Mouse (Mus musculus) limb, embryonic 14.5 days (tissue): ENCODE measurements around the gene Olfr429. TPM values are rescaled to one million over a fixed set of nuclear protein-coding genes. Genes with fewer than 3 reads are reported as not detected.
"Not testable (repeated sequence)": the region's sequence is repeated elsewhere in the genome, so short reads cannot be mapped to it uniquely, and the experiment has no call there.

ENCODE experiments used
- ATAC-seq: fragments of 200-750 bp; cut with Nextera tagmentation; 2 replicates; pipeline ENCODE4 v1.8.0; 2017; ENCODE audit warnings: low read depth, moderate number of reproducible peaks, moderate TSS enrichment; ENCODE audit not compliant: low FRiP score
- DNase-seq: peaks from one replicate; pipeline ENCODE4 v3.0.0-alpha.2; 2015; ENCODE audit warnings: low spot score
- H3K27ac ChIP-seq: fragments of 300-500 bp; sonication (generic); replicated peaks from 2 replicates; pipeline ENCODE4 v1.5.1; 2014; ENCODE audit warnings: low read depth, mild to moderate bottlenecking, low read length, moderate library complexity, mixed read lengths
- H3K27me3 ChIP-seq: fragments of 300-500 bp; sonication (generic); 2 replicates; pipeline ENCODE4 v1.6.1; 2014; ENCODE audit warnings: low read length, mixed read lengths; ENCODE audit not compliant: control insufficient read depth, insufficient read depth
- H3K36me3 ChIP-seq: fragments of 300-500 bp; sonication (generic); 2 replicates; pipeline ENCODE4 v1.6.1; 2014; ENCODE audit warnings: mild to moderate bottlenecking, low read length, moderate library complexity, mixed read lengths; ENCODE audit not compliant: control insufficient read depth, insufficient read depth
- H3K4me1 ChIP-seq: fragments of 300-500 bp; sonication (generic); 2 replicates; pipeline ENCODE4 v1.6.1; 2014; ENCODE audit warnings: antibody characterized with exemption, low read length, mixed read lengths; ENCODE audit not compliant: control insufficient read depth, insufficient read depth
- H3K4me2 ChIP-seq: fragments of 300-500 bp; sonication (generic); replicated peaks from 2 replicates; pipeline ENCODE4 v1.6.1; 2014; ENCODE audit warnings: low read depth, mild to moderate bottlenecking, low read length, moderate library complexity; ENCODE audit not compliant: severe bottlenecking
- H3K4me3 ChIP-seq: fragments of 300-500 bp; sonication (generic); replicated peaks from 2 replicates; pipeline ENCODE4 v1.5.1; 2014; ENCODE audit warnings: low read length
- H3K9ac ChIP-seq: fragments of 300-500 bp; sonication (generic); 2 replicates; pipeline ENCODE4 v1.6.1; 2014; ENCODE audit warnings: mild to moderate bottlenecking, low read depth, low read length, moderate library complexity; ENCODE audit not compliant: severe bottlenecking
- H3K9me3 ChIP-seq: fragments of 300-500 bp; sonication (generic); 2 replicates; pipeline ENCODE4 v1.6.1; 2016; ENCODE audit warnings: low read length; ENCODE audit not compliant: control insufficient read depth
- POLR2A ChIP-seq: fragments of 200-500 bp; IDR thresholded peaks from 2 replicates; pipeline ENCODE4 v1.8.0; 2012; ENCODE audit warnings: inconsistent platforms, mild to moderate bottlenecking, moderate library complexity, borderline replicate concordance; ENCODE audit not compliant: insufficient read depth, insufficient read length; ENCODE audit errors: extremely low read depth
- WGBS: fragments of 180-500 bp; shearing (Covaris S2); extraction: QIAGEN DNeasy Blood & Tissue Kit; methylation state at CpG from one replicate; pipeline ENCODE4 v1.1.7; 2014; 5-methylcytosine and 5-hydroxymethylcytosine counted together
- polyA plus RNA-seq, 2 experiments: library from polyadenylated mRNA; depleted of rRNA in 1 of 2; stranded (reverse) in 1 of 2; unstranded in 1 of 2; fragments of >200 nt; fragmentation: Nextera tagmentation in 1 of 2; extraction: Ambion mirVana in 1 of 2; gene quantifications; 2 replicates each; pipeline versions ENCODE4 v1.2.1 to v1.2.3; 2012 to 2014

Olfr429 gene
- polyA plus RNA-seq (2012; rRNA removed) (not detected in 2 replicates), polyA plus RNA-seq (2014; fragmentation: Nextera tagmentation; extraction: Ambion mirVana) (not detected in 2 replicates)

DNA sequence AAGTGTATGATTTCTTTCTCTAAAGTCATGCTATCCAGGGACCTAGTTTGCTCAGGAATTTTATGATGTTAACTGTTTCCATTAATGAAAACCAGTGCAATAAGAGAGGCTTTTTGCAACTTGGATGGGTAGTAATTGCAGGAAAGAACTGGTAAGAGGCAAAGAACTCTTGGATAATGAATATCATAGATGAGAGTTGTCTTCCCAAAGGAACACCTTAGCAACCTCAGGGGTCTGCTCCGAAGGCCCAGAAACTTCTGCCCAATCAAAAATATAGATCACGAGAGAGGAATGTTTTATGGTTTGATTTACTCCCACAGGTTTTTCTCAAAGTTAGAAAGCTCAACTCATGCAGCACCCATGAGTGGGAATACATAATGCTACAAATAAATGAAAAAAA is at the start of gene Olfr429:
Olfr429 (plus strand) TSS at position 301 of the 400 bp plus-strand sequence.
- Histone ChIP-seq H3K4me2 (no peak within 1 kb of the TSS), H3K27me3 (no peaks in the 10 kb centered on the region), H3K4me3 (no peak within 1 kb of the TSS), H3K36me3 (no peaks in the 10 kb centered on the region), H3K27ac (no peak within 1 kb of the TSS), H3K4me1 (no peaks in the 10 kb centered on the region), H3K9me3 (no peaks in the 10 kb centered on the region), H3K9ac (no peak within 1 kb of the TSS)
- no peak for TF ChIP-seq POLR2A
- DNase-seq: no peak
- no peak for ATAC-seq
- WGBS: 88% methylated on average over 2 of the region's 2 CpGs

DNA sequence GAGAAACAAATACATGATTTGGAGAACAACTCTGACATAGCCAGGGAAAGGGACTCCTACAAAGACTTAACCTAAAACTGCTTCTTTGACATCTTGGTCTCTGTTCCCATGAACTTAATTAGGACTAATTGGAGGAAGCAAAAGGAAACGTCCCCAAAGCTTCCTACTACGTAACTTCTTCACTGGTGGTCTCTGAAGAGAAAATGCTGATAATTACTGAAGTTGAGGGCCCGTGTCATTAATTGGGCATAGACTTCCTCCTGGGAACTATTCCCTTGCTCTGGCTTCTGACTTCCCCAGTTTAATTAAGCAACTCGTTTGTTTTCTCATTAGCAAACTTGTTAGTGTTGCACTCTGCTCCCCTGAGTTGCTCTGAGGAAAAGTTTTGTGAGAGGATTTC is 48.3 kb upstream of the Olfr429 start:
- no peaks in the 10 kb centered on the region for H3K36me3 ChIP-seq
- WGBS: 33% methylated on average over 4 of the region's 4 CpGs
- no peak overlapping the region for H3K4me3 ChIP-seq
- no peak overlapping the region for H3K9ac ChIP-seq
- no peak overlapping the region for H3K27ac ChIP-seq
- no peaks in the 10 kb centered on the region for H3K27me3 ChIP-seq
- H3K4me1 ChIP-seq: no peaks in the 10 kb centered on the region
- no peaks in the 10 kb centered on the region for H3K9me3 ChIP-seq
- no peak for ATAC-seq
- TF ChIP-seq POLR2A: no peak
- no peak for DNase-seq
- no peak overlapping the region for H3K4me2 ChIP-seq

DNA sequence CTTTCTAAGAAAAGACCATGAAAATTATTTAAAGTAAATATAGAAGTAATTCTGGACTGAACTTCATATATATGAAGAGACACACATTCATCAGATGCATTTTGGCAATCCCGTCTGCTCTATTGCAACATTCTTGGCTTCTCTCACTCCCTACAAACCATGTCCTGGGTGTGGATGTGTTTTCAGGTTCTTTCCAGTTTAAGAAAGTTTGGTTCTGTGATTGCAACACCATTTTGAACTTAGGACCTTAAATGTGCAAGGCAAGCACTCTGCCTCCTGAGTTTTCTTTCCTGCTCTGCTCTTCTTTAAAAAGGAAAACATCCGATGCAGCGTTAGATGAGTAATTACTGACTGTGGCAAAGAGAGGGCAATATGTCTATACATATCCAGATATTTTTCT is 45.7 kb upstream of the Olfr429 start:
- no peak for TF ChIP-seq POLR2A
- no peaks in the 10 kb centered on the region for H3K9me3 ChIP-seq
- 89% methylated on average over 3 of the region's 3 CpGs for WGBS
- H3K4me1 ChIP-seq: no peaks in the 10 kb centered on the region
- H3K27me3 ChIP-seq: no peaks in the 10 kb centered on the region
- ATAC-seq (no peak), DNase-seq (no peak)
- H3K36me3 ChIP-seq: no peaks in the 10 kb centered on the region
- no peak overlapping the region for H3K4me2 ChIP-seq
- H3K9ac ChIP-seq: no peak overlapping the region
- H3K27ac ChIP-seq: no peak overlapping the region
- H3K4me3 ChIP-seq: no peak overlapping the region

DNA sequence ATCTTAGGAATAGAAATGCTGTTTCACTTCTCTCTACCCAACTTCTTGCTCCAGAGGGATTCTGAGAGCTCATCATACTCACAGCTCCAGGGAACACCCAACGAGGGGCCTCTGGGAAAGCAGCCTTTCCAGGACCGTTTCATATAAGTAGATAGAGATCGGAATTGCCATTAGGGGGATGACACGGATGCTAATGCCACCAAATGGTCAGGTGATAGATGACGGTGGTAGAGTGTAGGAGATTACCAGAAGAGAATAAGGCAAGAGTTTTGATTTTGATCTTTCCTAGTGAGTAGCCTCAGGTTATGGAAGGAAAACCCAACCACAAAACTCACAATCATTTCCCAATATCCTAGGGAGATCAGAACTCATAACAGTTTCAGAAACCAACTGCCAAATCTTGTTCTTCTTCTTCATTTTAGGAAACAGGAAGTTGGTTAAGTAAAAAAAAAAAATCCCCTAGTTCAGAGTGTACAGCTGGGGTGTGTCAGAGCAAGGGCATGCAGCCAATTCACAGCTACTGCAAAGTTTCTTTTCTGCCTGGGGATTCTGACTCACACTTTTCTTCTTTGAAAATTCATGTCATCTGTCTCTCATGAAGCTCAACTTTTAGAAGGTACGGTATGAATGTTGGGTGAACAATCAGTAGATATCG is 43.5 kb upstream of the Olfr429 start, which contains the start of gene Olfr433:
Olfr433 (plus strand) TSS at position 183 of the 655 bp plus-strand sequence.
- WGBS: 74% methylated on average over 7 of the region's 7 CpGs
- ATAC-seq: no peak
- peak; percentile 5 for DNase-seq

DNA sequence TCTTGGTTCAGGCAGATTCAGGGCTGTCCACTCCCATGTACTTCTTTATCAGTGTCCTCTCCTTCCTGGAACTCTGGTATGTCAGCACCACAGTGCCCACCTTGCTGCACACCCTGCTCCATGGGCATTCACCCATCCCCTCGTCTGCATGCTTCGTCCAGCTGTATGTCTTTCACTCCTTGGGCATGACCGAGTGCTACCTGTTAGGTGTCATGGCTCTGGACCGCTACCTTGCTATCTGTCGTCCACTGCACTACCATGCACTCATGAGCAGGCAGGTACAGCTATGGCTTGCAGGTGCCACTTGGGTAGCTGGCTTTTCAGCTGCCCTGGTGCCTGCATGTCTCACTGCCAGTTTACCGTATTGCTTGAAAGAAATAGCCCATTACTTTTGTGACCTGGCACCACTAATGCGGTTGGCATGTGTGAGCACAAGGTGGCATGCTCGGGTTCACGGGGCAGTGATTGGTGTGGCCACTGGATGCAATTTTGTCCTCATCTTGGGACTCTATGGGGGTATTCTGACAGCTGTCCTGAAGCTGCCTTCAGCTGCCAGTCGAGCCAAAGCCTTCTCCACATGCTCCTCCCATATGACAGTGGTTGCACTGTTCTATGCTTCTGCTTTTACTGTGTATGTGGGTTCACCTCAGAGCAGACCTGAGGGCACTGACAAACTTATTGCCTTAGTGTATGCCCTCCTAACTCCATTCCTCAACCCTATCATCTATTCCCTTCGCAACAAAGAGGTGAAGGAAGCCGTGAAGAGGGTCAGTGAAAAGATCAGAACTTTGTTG is 41.8 kb upstream of the Olfr429 start:
- H3K4me2 ChIP-seq, H3K36me3 ChIP-seq, H3K9ac ChIP-seq, H3K9me3 ChIP-seq, ATAC-seq, H3K27me3 ChIP-seq, H3K27ac ChIP-seq, DNase-seq, H3K4me3 ChIP-seq, H3K4me1 ChIP-seq: not testable (repeated sequence)
- WGBS: 89% methylated on average over 12 of the region's 12 CpGs

More for the DNA sequence above, 43.5 kb upstream of the Olfr429 start, which contains the start of gene Olfr433:
- no peak for TF ChIP-seq POLR2A
- Histone ChIP-seq H3K4me2 (no peak within 1 kb of the TSS), H3K9ac (no peak within 1 kb of the TSS), H3K4me3 (no peak within 1 kb of the TSS), H3K27ac (no peak within 1 kb of the TSS), H3K36me3 (no peaks in the 10 kb centered on the region), H3K4me1 (no peaks in the 10 kb centered on the region), H3K27me3 (no peaks in the 10 kb centered on the region), H3K9me3 (no peaks in the 10 kb centered on the region)
